Mouse (Mus musculus): ENCODE data around the gene Sash1. TPM values are rescaled to one million over a fixed set of nuclear protein-coding genes. Genes with fewer than 3 reads are reported as not detected.
A peak's percentile ranks its signal among the peaks of the same experiment; 100 is the strongest.

Gene Sash1
- total and polyA plus RNA-seq, 2 experiments from 2014 or later: 5.0 to 47.4 TPM

- Histone ChIP-seq H3K27me3 (ENCODE audit: insufficient read depth, low read length) (no peaks in the 10 kb centered on the region), H3K4me1 (ENCODE audit: insufficient read depth, low read length) (no peaks in the 10 kb centered on the region), H3K27ac (ENCODE audit: low read depth, low read length) (no peak overlapping the region), H3K36me3 (ENCODE audit: insufficient read depth, low read length) (no peaks in the 10 kb centered on the region), H3K4me2 (ENCODE audit: low read depth, low read length, poor library complexity, severe bottlenecking) (no peak overlapping the region), H3K9me3 (ENCODE audit: low read length) (no peaks in the 10 kb centered on the region), H3K9ac (replicated peaks; ENCODE audit: low read length, poor library complexity, severe bottlenecking) (no peak overlapping the region), H3K4me3 (ENCODE audit: low read depth, low read length) (no peak overlapping the region)
- ATAC-seq (ENCODE audit: low FRiP score) (no peak), DNase-seq (ENCODE audit: low spot score) (no peak)
- 63% methylated on average over 3 of the region's 3 CpGs for WGBS
- no peak for TF ChIP-seq CTCF (IDR thresholded peaks at IDR 0.05)
Measured at GRCm38 (mm10) chr10:8839956-8840355, 45.9 kb downstream of the Sash1 start.

- Histone ChIP-seq H3K4me3 (ENCODE audit: low read depth, low read length) (no peak overlapping the region), H3K9ac (replicated peaks; ENCODE audit: low read length, poor library complexity, severe bottlenecking) (no peak overlapping the region), H3K36me3 (ENCODE audit: insufficient read depth, low read length) (no peaks in the 10 kb centered on the region), H3K9me3 (ENCODE audit: low read length) (no peaks in the 10 kb centered on the region), H3K4me1 (ENCODE audit: insufficient read depth, low read length) (no peaks in the 10 kb centered on the region), H3K4me2 (ENCODE audit: low read depth, low read length, poor library complexity, severe bottlenecking) (no peak overlapping the region), H3K27ac (ENCODE audit: low read depth, low read length) (no peak overlapping the region), H3K27me3 (ENCODE audit: insufficient read depth, low read length) (no peaks in the 10 kb centered on the region)
- ATAC-seq (ENCODE audit: low FRiP score) (no peak), DNase-seq (ENCODE audit: low spot score) (peak; percentile 31)
- 92% methylated on average over 17 of the region's 17 CpGs for WGBS
- peak; percentile 55 for TF ChIP-seq CTCF (IDR thresholded peaks at IDR 0.05)
Measured at GRCm38 (mm10) chr10:8833816-8834464, 51.9 kb downstream of the Sash1 start.

DNA sequence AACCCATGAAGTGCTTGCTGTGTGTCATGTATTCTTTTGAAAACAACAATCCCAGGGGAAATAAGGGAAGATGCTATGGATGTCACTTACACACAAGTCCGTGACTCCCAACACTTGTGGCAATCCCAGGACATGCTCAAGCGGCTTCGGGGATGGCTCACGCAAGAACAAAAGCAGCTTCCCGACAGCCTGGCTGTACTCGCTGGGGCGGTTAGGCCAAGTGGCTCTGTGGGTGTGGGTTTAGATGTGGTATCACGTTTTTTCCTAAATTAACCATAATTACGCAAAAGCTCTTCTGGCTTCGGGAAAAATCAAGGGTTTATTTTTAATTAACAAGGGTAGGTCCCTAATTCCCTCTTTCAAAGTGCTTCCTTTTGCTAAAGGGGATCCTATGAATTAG, 59.6 kb downstream of the Sash1 start:
- TF ChIP-seq CTCF (IDR thresholded peaks at IDR 0.05): no peak
- 33% methylated on average over 10 of the region's 10 CpGs for WGBS
- H3K27ac ChIP-seq (ENCODE audit: low read depth, low read length): no peak overlapping the region
- no peaks in the 10 kb centered on the region for H3K9me3 ChIP-seq (ENCODE audit: low read length)
- no peaks in the 10 kb centered on the region for H3K36me3 ChIP-seq (ENCODE audit: insufficient read depth, low read length)
- no peak overlapping the region for H3K4me3 ChIP-seq (ENCODE audit: low read depth, low read length)
- no peaks in the 10 kb centered on the region for H3K27me3 ChIP-seq (ENCODE audit: insufficient read depth, low read length)
- ATAC-seq (ENCODE audit: low FRiP score) (no peak), DNase-seq (ENCODE audit: low spot score) (no peak)
- no peak overlapping the region for H3K9ac ChIP-seq (replicated peaks; ENCODE audit: low read length, poor library complexity, severe bottlenecking)
- 0 out of 2 replicates have a peak, but pooled peaks cover 4% of the 10 kb centered on the region for H3K4me1 ChIP-seq (ENCODE audit: insufficient read depth, low read length)
- H3K4me2 ChIP-seq (ENCODE audit: low read depth, low read length, poor library complexity, severe bottlenecking): no peak overlapping the region

- no peak overlapping the region for H3K4me2 ChIP-seq (ENCODE audit: low read depth, low read length, poor library complexity, severe bottlenecking)
- H3K9ac ChIP-seq (replicated peaks; ENCODE audit: low read length, poor library complexity, severe bottlenecking): no peak overlapping the region
- no peaks in the 10 kb centered on the region for H3K36me3 ChIP-seq (ENCODE audit: insufficient read depth, low read length)
- H3K4me1 ChIP-seq (ENCODE audit: insufficient read depth, low read length): 0 out of 2 replicates have a peak, but pooled peaks cover 4% of the 10 kb centered on the region
- no peaks in the 10 kb centered on the region for H3K9me3 ChIP-seq (ENCODE audit: low read length)
- DNase-seq (ENCODE audit: low spot score) (peak; percentile 55), ATAC-seq (ENCODE audit: low FRiP score) (no peak)
- TF ChIP-seq CTCF (IDR thresholded peaks at IDR 0.05): no peak
- H3K27me3 ChIP-seq (ENCODE audit: insufficient read depth, low read length): no peaks in the 10 kb centered on the region
- WGBS: 32% methylated on average over 9 of the region's 9 CpGs
- no peak overlapping the region for H3K4me3 ChIP-seq (ENCODE audit: low read depth, low read length)
- no peak overlapping the region for H3K27ac ChIP-seq (ENCODE audit: low read depth, low read length)
Measured at GRCm38 (mm10) chr10:8825874-8826273, 60.0 kb downstream of the Sash1 start.

- Histone ChIP-seq H3K4me1 (ENCODE audit: insufficient read depth, low read length) (no peaks in the 10 kb centered on the region), H3K27ac (ENCODE audit: low read depth, low read length) (no peak overlapping the region), H3K4me3 (ENCODE audit: low read depth, low read length) (no peak overlapping the region), H3K4me2 (ENCODE audit: low read depth, low read length, poor library complexity, severe bottlenecking) (no peak overlapping the region), H3K9ac (replicated peaks; ENCODE audit: low read length, poor library complexity, severe bottlenecking) (no peak overlapping the region), H3K27me3 (ENCODE audit: insufficient read depth, low read length) (no peaks in the 10 kb centered on the region), H3K36me3 (ENCODE audit: insufficient read depth, low read length) (no peaks in the 10 kb centered on the region), H3K9me3 (ENCODE audit: low read length) (no peaks in the 10 kb centered on the region)
- ATAC-seq (ENCODE audit: low FRiP score): no peak
- TF ChIP-seq CTCF (IDR thresholded peaks at IDR 0.05): no peak
- no peak for DNase-seq (ENCODE audit: low spot score)
- 83% methylated on average over 5 of the region's 5 CpGs for WGBS
Measured at GRCm38 (mm10) chr10:8818066-8818465, 67.8 kb downstream of the Sash1 start.

DNA sequence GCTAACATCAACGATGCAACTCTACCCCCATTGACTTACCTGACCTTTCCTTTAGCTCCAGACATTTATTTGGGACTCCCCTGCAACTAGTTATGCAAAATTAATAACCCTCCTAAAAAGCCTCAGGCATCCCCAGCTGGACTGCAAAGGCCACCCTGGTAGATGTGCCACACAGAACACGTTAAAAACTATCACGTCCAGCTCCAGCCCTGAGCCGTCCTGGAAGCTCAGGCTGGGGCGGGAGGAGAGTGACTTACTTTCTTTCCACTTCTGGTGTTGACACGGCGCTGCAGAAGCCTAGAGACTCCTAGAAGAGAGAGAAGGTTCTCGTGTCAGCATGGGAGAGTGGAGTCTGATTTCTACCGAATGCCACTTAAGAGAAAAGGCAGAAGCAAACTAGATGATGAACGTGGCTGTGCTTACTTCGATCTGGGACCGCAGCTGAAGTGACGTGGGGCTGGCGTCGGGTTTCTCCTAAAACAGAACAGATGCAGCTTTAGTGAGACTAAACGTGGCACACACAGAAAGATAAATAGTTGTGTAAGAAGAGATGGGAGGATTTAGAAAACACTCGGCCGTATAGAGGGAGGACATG, 71.8 kb downstream of the Sash1 start:
- ATAC-seq (ENCODE audit: low FRiP score) (no peak), DNase-seq (ENCODE audit: low spot score) (no peak)
- H3K4me2 ChIP-seq (ENCODE audit: low read depth, low read length, poor library complexity, severe bottlenecking): no peak overlapping the region
- no peaks in the 10 kb centered on the region for H3K9me3 ChIP-seq (ENCODE audit: low read length)
- peaks cover 3% of the 10 kb centered on the region; the same call in 1 of the 2 replicates for H3K4me1 ChIP-seq (ENCODE audit: insufficient read depth, low read length)
- WGBS: 76% methylated on average over 18 of the region's 18 CpGs
- no peak overlapping the region for H3K9ac ChIP-seq (replicated peaks; ENCODE audit: low read length, poor library complexity, severe bottlenecking)
- H3K27me3 ChIP-seq (ENCODE audit: insufficient read depth, low read length): no peaks in the 10 kb centered on the region
- no peak overlapping the region for H3K27ac ChIP-seq (ENCODE audit: low read depth, low read length)
- H3K4me3 ChIP-seq (ENCODE audit: low read depth, low read length): no peak overlapping the region
- TF ChIP-seq CTCF (IDR thresholded peaks at IDR 0.05): no peak
- no peaks in the 10 kb centered on the region for H3K36me3 ChIP-seq (ENCODE audit: insufficient read depth, low read length)
